Mouse (Mus musculus) frontal cortex, postnatal 14 days (tissue): Measurements from ENCODE around the gene Polrmt.
A peak's percentile ranks its signal among the peaks of the same experiment; 100 is the strongest.
"Not testable (repeated sequence)": the region's sequence is repeated elsewhere in the genome, so short reads cannot be mapped to it uniquely, and the experiment has no call there.

Experiments used
- DNase-seq, 2 experiments: peaks; one replicate each; pipeline ENCODE4 v3.0.0; 2022; ENCODE audit warnings: low spot score in 2 of 2

Gene Polrmt

DNA sequence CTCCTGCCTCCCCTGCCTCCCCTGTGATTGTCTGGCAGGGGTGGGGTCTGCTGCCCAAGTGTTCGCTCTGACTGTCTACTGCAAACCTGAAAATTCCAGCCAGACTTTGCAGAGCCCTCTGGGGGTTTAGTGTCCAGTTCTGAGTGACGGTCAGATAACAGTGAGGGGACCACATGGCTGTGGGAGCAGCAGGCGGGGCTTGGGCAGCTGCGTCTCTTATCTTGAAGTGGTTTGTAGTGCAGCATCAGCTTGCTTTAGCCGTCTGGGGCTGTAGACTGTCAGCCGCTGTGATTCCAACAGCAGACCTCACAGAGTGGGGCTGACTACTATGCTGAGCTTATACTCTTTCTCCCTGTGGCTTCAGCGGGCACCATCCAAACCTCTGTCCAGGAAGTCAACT lies 37.1 kb downstream of the Polrmt start:
- DNase-seq = no peak

- DNase-seq = no peak
Observed at GRCm38 (mm10) chr10:79708668-79709067, 37.7 kb downstream of the Polrmt start.

- DNase-seq = no peak
Observed at GRCm38 (mm10) chr10:79707759-79708158, 38.6 kb downstream of the Polrmt start.

GRCm38 (mm10) chr10:79707162-79707561 lies 39.2 kb downstream of the Polrmt start:
- no peak for DNase-seq

- no peak for DNase-seq
Observed at GRCm38 (mm10) chr10:79706406-79707094, 39.8 kb downstream of the Polrmt start.

DNA sequence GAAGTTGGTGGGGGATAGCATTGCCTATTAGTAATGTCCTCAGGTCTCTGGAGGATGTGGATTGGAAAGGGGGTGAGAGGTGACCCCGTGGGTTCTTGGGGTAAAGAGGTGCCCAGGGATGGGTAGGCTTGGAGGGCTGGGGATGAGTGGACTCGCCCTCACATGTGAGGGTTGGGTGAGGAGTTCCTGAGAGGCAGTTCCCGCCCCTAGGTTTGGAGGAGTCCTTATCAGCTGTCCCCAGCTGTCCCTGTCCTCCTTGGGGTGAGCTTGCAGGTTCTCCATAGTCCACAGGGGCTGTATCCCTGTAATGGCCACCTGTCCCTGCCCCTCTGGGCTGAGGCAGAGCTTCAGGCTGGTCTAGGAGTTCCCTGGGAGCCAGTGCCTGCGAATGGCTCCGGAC lies 40.4 kb downstream of the Polrmt start:
- DNase-seq = no peak

- DNase-seq = no peak
Observed at GRCm38 (mm10) chr10:79704970-79705360, 41.4 kb downstream of the Polrmt start.

DNA sequence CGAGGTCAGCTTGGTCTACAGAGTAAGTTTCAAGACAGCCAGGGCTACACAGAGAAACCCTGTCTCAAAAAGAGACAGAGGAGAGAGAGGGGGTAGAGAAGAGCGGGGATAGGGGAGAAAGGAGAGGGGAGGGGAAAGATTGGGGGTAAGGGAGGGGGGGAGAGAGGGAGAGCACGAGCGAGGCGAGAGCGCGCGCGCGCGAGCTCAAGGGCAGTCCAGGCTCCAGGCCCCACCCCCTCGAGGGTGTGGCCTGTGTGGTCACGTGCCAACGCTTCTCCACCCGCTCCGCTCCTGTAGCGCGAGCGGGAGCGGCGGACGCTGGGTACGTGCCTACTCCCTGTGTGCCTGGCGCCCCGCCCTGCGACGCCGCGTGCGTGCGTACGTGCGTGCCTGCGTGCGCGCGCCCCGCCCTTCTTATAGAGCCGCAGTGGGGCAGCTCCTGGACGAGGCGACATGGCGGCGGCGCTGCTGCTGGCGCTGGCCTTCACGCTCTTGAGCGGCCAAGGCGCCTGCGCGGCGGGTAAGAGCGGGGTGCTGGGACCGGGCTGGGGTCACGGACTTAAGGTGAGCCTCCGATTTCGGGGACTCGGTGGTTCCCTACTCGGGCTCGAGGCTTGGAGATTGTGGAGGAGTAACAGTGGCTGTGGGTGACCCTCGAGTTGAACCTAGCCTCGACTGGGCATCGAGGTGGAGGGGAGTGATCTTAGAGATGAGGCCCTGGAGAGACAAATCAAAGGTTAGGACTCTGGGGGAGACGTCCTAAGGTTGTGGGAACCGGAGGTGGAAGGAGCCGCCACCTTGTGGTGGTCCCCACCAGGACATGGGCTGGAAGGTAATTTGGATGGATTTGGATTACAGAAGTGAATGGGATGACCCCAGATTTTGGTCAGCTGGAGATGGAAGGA lies 42.1 kb downstream of the Polrmt start, which contains the start of gene Bsg:
TSS of gene Bsg (plus strand) at position 427 of the 905 bp plus-strand sequence.
- peak; percentile 98 for DNase-seq

DNA sequence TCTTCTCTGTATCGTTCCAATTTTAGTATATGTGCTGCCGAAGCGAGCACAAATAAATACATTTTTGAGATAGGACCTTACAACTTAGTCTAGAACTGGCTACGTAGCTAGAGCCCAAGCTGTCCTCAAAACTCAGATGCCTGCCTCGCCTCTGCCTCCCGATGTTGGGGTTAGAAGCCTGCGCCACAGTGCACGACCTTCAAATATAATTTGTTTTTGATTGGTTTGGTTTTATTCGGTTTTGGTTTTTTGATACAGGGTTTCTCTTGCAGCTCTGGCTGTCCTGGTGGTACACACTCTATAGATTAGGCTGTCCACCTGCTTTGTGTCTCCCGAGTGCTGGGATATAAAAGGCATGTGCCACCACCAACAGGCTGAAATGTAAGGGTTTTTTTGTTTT lies 42.8 kb downstream of the Polrmt start:
- no peak for DNase-seq

DNA sequence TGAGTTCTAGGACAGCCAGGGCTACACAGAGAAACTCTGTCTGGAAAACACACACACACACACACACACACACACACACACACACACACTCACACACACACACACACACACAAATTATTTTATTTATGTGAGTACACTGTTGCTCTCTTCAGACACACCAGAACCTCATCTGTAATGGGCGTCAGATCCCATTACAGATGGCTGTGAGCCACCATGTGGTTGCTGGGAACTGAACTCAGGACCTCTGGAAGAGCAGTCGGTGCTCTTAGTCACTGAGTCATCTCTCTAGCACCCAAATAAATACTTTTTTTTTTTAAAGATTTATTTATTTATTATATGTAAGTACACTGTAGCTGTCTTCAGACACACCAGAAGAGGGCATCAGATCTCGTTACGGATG lies 43.4 kb downstream of the Polrmt start:
- not testable (repeated sequence) for DNase-seq

DNA sequence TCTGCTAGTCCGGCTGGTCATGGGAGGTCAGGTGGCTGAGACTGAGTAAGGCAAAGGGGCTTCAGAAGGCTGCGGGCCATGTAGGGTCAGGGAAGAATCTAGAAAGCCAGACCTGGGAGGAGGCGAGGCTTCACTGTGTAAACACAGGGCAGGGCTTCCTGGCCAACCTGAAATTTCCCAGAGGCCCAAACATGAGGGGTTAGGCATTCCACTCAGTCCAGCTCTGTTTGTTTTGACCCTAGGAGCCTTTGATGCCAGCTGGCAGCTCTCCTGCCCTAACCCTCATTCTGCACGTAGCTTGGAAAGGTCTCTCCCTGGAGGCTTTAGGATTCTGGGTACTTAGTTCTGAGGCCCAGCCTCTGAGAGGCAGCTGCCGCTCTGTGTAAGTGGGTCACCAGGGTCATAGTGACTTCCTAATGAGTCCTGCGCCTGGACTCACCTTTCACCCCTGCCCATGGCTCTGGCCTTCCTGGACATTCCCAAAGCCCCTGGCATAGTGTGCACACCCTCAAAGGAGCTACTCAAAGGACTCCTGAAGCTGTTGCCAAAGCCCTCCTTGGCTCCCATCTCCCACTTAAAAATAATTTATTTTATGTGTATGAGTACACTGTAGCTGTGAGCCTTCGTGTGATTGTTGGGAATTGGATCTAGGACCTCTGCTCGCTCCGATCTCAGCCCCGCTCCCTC lies 44.8 kb downstream of the Polrmt start:
- DNase-seq = no peak

DNA sequence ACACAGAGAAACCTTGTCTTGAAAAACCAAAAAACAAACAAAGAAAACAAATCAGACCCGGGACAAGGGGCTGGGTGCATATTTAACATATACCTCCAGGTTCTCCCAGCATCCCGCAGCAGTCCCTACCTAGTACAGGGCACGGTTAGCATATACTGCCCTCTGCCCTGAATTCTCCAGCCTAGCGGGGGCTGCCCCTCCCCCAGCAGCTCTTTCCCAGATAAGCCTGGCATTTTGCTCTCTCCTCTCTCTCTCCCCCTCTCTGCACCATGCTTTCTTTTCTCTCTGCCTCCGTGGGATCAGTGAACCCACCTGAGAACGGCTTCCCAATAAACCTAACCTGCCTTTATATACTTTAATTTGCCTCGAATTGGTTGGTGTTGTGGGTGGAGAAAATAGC lies 45.7 kb downstream of the Polrmt start:
- DNase-seq = no peak

GRCm38 (mm10) chr10:79698459-79698858 lies 47.9 kb downstream of the Polrmt start:
- no peak for DNase-seq

GRCm38 (mm10) chr10:79697916-79698315 lies 48.5 kb downstream of the Polrmt start:
- DNase-seq = no peak

- no peak for DNase-seq
Observed at GRCm38 (mm10) chr10:79696129-79696651, 50.2 kb downstream of the Polrmt start.

GRCm38 (mm10) chr10:79695231-79696128 lies 50.9 kb downstream of the Polrmt start:
- DNase-seq = peak in 1 of 2 experiments; percentile 48

DNA sequence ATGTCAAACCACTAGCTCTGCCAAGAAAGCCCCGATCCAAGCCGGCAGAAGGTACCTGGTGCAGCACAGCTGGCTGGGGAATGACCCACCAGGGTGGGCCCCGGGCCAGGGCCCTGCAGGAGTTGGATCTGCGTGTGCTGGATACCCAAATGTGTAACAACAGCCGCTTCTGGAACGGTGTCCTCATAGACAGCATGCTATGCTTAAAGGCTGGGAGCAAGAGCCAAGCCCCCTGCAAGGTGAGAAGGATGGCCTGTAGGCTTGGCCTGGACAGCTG lies 52.1 kb downstream of the Polrmt start:
- DNase-seq = no peak

GRCm38 (mm10) chr10:79693580-79694378 lies 52.6 kb downstream of the Polrmt start:
- DNase-seq = no peak

DNA sequence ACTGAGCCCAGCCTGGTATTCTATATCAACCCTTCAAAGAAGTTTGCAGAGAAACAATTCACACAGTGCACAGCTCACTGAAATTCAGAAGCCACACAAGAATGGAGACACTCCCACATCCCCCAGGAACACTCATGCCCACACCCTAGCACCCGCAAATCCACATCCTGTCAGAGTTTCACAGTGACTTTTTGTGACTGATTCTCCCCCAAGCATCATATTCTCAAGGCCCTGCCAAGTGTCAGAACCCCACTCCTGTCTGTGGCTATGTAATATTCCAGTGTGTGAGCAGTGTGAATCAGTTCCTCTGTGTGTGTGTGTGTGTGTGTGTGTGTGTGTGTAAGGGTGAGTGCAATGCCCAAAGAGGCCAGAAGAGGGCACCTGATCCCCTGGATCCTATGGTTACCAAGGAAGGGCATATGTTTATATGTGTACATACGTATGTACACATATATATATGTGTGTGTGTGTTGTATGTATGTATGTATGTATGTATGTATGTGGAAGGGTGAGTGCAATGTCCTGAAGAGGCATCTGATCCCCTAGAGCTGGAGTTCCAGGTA lies 54.3 kb downstream of the Polrmt start:
- no peak for DNase-seq

DNA sequence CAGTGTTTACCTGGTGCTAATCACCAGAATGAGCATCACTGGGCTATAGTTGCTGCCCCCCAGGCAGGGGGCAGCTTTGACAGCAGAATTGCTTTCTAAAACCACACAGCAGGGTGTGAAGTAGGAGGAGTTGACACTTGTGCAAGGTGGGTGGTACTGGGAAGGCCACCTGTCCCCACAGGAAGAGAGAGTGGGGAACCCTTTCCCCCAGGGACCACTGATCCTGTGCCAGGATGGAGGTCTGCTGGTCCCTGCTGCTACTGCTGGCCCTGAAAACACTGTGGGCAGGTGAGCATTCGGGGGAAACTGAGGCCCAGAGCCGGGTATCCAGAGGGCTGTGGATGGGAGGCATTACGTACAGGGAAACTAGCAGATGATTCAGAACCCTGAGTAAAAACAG lies 57.2 kb downstream of the Polrmt start:
- DNase-seq = no peak
